Mouse (Mus musculus) right cerebral cortex, adult 2 months (tissue): ENCODE data around the gene Elmsan1.
A peak's percentile ranks its signal among the peaks of the same experiment; 100 is the strongest.

Source experiments
- DNase-seq, 2 experiments: peaks; one replicate each; pipeline ENCODE4 v3.0.0; 2021 to 2022; ENCODE audit warnings: low spot score in 2 of 2

Elmsan1 gene

DNA sequence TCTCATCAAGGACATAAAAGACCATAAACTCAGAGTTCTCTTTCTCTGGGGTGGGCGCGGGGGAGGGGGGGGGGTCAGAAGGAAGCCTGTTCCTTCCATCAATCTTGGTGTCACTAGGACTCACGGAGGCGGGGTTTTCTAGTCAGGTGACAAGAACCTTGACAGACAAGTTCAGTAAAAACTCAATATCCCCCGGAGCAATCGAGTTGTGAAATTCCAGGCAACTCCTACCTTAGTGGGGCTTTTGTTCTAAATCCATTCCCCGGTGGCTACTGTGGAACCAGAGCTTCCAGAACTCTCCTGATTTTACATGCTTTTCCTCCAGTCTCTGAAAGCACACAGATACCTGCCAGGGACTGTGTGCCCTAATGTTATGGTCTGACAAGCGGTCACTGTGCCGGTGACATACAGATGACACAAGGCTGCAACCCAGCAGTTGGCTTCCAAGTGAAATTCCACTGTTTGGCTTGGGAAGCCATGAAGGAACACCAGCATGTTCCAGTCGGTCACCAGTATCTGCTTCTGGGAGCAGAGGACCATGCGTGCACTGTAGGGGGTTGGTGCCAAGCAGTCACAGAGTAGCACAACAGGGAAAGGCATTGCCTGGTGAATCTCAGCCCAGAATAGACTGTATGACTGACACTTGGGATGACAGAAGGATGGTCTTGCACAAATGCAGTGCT is 2.8 kb downstream of the Elmsan1 start:
- DNase-seq: no peak

- no peak for DNase-seq
Measured at GRCm38 (mm10) chr12:84214495-84215175, 4.0 kb downstream of the Elmsan1 start.

DNA sequence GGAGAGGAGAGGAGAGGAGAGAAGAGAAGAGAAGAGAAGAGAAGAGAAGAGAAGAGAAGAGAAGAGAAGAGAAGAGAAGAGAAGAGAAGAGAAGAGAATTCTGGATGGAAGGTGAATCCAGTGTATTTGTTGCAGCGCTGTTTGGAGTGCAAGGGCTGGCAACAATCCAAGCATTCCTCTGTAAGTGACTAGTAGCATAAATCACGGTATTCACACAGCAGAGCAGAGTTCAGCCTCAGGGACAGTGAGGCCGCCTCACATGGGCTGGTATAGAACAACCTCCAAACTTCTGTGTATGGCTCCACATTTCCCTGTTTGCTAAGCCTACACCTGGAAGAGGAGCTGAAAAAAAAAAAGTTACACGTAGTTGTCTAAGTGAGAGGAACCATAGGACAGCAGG is 6.4 kb downstream of the Elmsan1 start:
- DNase-seq: no peak

DNA sequence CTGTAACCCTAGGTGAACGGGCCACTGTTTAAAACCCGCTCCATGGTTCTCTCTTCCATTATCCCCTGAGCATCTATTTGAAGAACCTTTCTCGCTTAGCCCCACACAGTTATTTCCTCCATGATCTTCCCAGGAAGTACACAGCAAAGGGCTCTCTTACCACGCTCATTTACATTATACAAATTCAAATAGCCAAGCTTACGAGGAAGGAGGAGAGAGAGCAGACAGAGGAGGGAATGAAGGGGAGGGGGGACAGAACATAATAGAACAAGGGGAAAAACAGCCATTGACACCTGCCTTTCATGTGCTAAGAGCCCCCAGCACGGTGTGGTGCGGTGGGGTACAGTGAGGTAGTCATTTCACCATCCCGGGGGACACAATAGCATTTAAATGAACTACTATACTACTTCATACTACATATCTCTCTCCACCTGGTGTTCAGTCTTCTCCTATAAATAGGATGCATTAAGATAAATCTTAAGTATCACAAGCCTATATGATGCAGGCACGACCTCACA is 7.6 kb downstream of the Elmsan1 start:
- no peak for DNase-seq

- DNase-seq: no peak
Measured at GRCm38 (mm10) chr12:84210288-84210687, 8.4 kb downstream of the Elmsan1 start.

- DNase-seq: no peak
Measured at GRCm38 (mm10) chr12:84209093-84209492, 9.6 kb downstream of the Elmsan1 start.

- DNase-seq: peak in 1 of 2 experiments; percentile 56
Measured at GRCm38 (mm10) chr12:84207209-84207817, 11.4 kb downstream of the Elmsan1 start.

DNA sequence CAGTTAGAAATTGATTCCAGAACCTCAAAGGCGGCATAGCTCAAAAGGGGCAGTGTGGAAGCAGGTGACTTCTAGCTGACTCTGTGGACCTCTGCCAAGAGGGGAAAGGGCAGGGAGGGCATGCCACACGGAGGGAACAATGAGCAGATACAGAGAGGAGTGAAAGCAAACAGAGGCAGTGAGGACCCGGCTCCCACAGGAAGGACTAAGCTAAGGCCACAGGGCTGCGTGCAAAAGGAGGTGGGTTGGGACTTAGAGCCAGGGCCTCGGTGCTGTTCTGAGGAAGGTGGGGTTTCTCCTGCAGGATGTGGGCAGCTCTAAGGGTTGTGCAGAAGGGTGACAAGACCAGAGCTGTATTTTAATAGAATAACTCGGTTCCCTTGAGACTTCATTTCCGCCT is 12.2 kb downstream of the Elmsan1 start:
- no peak for DNase-seq

DNA sequence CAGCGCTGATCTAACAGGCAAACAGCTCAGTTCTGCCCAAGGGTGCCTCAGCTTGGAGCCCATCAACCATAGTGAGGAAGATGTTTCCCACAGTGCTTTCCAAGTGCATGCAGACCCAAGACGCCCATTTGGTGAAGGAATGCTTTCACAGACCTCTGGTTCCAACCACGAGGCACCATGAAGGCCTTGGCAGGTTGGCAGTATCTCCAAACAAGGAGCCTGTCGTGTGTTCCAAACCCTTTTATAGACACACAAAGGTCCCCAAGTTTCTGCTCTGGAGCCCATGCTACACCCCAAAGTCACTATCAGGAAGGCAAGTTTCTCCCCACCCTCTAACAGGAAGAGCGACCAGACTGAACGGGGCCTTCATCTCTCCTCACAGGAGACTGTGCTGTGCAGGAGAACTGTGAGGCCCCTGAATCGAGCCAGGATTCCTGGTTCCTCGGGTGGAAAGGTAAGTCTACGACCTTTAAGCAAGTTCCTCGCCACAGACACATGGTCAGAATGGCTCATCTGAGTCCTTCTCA is 13.0 kb downstream of the Elmsan1 start:
- DNase-seq: no peak

- DNase-seq: no peak
Measured at GRCm38 (mm10) chr12:84204662-84205061, 14.0 kb downstream of the Elmsan1 start.

DNA sequence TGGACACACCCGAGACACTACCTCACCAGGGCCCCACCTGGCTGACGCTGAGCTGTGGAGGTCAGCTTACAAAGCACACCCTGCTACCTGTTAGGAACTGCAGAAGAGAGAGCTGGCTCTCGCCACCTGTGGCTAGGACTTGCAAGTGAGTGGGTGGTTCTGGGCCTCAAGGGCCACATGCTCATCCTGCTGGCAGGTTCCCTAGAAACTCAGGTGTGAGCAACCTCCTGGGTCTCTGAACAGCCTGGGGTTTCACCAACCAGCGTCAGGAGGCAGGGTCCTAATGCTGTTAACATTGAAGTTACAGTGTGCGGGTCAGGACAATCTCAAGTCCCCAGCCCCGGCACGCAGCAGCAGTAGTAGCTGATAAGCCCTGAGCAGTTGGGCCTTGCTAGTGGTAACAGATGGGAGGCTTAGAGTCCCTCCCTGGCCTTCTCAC is 14.9 kb downstream of the Elmsan1 start:
- DNase-seq: no peak

- DNase-seq: no peak
Measured at GRCm38 (mm10) chr12:84203170-84203777, 15.4 kb downstream of the Elmsan1 start.

DNA sequence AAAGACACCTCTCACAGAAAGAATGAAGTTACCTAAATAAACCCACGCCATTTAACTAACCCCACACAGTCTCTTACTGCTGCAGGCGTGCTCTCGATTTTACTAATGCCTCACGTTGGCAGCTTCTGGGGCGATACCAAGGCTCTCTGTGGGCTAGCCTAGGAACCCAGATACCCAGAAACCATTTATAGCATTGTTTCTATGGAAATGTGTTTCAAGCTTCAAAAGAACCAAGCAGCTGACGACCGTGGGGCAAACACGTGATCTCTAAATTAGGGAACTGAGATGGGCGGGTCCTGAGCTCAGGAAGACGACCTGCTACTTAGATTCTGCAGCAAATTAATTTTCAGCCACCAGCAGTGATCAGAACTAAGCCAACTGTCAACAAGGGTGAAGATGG is 16.1 kb downstream of the Elmsan1 start:
- no peak for DNase-seq

DNA sequence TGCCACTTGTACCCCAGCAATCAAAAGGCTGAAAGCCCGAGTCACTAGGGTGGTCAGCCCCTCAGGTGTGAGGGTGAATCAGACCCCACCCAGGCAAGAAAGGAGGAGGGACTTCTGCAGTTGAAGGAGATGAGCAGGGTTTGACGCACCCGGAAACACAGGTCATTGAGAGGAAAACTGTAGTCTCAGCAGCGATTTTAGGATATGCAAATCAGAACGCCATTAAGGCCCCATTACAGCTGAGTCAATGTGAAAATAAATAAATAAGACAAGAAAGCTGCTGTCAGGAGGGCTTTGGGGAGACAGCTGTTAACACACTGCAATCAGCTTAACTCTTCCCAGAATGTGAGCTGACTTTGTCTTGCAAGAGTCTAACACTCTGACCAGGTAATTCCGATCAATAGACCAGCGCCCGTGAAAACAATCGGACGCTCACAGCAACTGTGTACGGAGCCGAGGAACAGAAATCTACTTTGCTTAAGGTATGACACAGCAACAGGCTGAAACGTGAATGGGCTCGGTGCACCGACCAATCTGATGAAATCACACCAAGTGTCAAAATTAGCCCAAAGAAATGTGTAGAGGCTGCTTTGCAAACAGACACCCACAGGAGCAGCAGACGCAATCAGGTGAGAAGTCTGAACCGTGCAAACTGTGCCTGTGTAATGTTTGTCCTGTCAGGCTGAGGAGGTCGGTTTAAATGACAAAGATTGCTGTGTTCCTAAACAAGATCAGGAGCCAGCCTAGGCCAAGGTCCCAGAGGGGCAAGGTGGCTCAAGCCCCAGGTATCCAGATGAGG is 16.8 kb downstream of the Elmsan1 start:
- DNase-seq: no peak

- DNase-seq: no peak
Measured at GRCm38 (mm10) chr12:84201222-84201621, 17.5 kb downstream of the Elmsan1 start.

- DNase-seq: no peak
Measured at GRCm38 (mm10) chr12:84198880-84199279, 19.8 kb downstream of the Elmsan1 start.

GRCm38 (mm10) chr12:84198076-84198679 is 20.5 kb downstream of the Elmsan1 start:
- DNase-seq: no peak

GRCm38 (mm10) chr12:84195195-84195594 is 23.5 kb downstream of the Elmsan1 start:
- no peak for DNase-seq

DNA sequence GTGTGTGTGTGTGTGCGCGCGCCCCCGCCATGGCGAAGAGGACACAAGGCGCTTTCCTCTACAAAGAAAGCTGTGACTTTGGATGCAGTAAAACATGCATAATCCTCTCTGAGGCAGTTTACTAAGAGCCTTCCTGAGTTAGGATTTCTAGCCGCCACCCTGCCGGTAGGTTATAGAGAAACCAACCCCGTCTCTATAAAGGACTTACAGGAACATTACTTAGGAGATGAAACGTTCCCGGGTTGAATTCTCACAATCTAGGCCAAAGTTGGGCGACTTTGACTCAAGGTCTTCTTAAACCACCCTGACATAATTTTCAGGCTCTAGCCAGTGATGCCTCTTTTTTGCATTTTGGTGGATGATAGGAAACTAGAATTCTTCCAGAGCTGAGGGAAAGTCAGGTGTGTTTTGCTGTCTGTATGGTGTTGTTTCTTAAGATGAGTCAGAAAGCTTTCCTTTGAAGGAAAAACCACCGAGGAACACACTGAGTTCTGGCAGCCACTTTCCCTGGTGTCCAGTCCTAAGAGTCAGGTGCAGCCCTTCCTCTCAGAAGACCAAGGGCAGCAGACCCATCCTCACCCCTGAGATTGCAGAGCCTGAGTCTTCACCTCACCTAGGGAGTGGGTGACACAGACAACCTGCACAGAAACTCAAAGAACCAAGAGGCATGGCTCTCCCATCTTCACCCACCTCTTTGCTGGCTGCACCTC is 24.1 kb downstream of the Elmsan1 start:
- no peak for DNase-seq
